Mouse (Mus musculus): ENCODE results near the gene Fcnb.

- TF ChIP-seq POLR2A (IDR thresholded peaks at IDR 0.05; ENCODE audit: low read depth, low read length) (no peak), CTCF (conservative IDR thresholded peaks at IDR 0.05; ENCODE audit: insufficient read depth, insufficient read length, low read depth, low read length) (0 out of 2 replicates have a peak, but pooled peaks have one; percentile 10)
These were observed 21.3 kb upstream of the Fcnb start for GRCm38 (mm10) chr2:28106002-28106401.
